Mouse (Mus musculus) kidney, postnatal 0 days (tissue): ENCODE results near the gene Yap1. TPM values are rescaled to one million over a fixed set of nuclear protein-coding genes. Genes with fewer than 3 reads are reported as not detected.

Source experiments
- ATAC-seq: fragments of 200-750 bp; cut with Nextera tagmentation; replicated peaks from 2 replicates; pipeline ENCODE4 v1.8.0; 2017; ENCODE audit warnings: low read depth, moderate number of reproducible peaks, moderate TSS enrichment, moderate library complexity; ENCODE audit not compliant: low FRiP score
- DNase-seq: peaks from one replicate; pipeline ENCODE4 v3.0.0-alpha.2; 2016; ENCODE audit warnings: low spot score
- H3K27ac ChIP-seq: fragments of 300-500 bp; sonication (generic); 2 replicates; pipeline ENCODE4 v1.5.1; 2014; ENCODE audit warnings: mild to moderate bottlenecking
- H3K27me3 ChIP-seq: fragments of 300-500 bp; sonication (generic); 2 replicates; pipeline ENCODE4 v1.6.1; 2014; ENCODE audit warnings: low read length, mixed read lengths; ENCODE audit not compliant: insufficient read depth
- H3K36me3 ChIP-seq: fragments of 300-500 bp; sonication (generic); 2 replicates; pipeline ENCODE4 v1.6.1; 2014; ENCODE audit warnings: low read length, mixed read lengths; ENCODE audit not compliant: insufficient read depth
- H3K4me1 ChIP-seq: fragments of 300-500 bp; sonication (generic); replicated peaks from 2 replicates; pipeline ENCODE4 v1.6.1; 2014; ENCODE audit warnings: antibody characterized with exemption, low read length, mixed read lengths; ENCODE audit not compliant: insufficient read depth
- H3K4me2 ChIP-seq: fragments of 300-500 bp; sonication (generic); 2 replicates; pipeline ENCODE4 v1.6.1; 2014; ENCODE audit warnings: mild to moderate bottlenecking, low read length, moderate library complexity, mixed read lengths
- H3K4me3 ChIP-seq: fragments of 300-500 bp; sonication (generic); replicated peaks from 2 replicates; pipeline ENCODE4 v1.5.1; 2014; ENCODE audit warnings: low read depth, low read length
- H3K9ac ChIP-seq: fragments of 300-500 bp; sonication (generic); 2 replicates; pipeline ENCODE4 v1.6.1; 2014; ENCODE audit warnings: low read depth, low read length
- H3K9me3 ChIP-seq: fragments of 300-500 bp; sonication (generic); replicated peaks from 2 replicates; pipeline ENCODE4 v1.6.1; 2016; ENCODE audit warnings: low read length, inconsistent platforms, mixed read lengths
- CTCF ChIP-seq: IDR thresholded peaks from 2 replicates; pipeline ENCODE4 v1.5.1; 2016; ENCODE audit warnings: antibody characterized with exemption, low read depth, mild to moderate bottlenecking, moderate library complexity
- WGBS: fragments of 180-500 bp; shearing (Covaris S2); extraction: QIAGEN DNeasy Blood & Tissue Kit; methylation state at CpG from one replicate; pipeline ENCODE4 v1.1.7; 2014; 5-methylcytosine and 5-hydroxymethylcytosine counted together
- polyA plus RNA-seq: library from polyadenylated mRNA; unstranded; fragments of >200 nt; fragmentation: Nextera tagmentation; extraction: Ambion mirVana; gene quantifications from 2 replicates; pipeline ENCODE4 v1.2.1, GENCODE M21; 2015

The Yap1 gene
- polyA plus RNA-seq, 1 experiment from 2014 or later = 26.5 TPM

- no peaks in the 10 kb centered on the region for H3K27me3 ChIP-seq
- H3K4me2 ChIP-seq = no peak overlapping the region
- no peak overlapping the region for H3K27ac ChIP-seq
- H3K4me1 ChIP-seq = peaks cover 5% of the 10 kb centered on the region; the same call in 1 of the 2 replicates
- 70% methylated on average over 2 of the region's 2 CpGs for WGBS
- no peak overlapping the region for H3K4me3 ChIP-seq
- no peaks in the 10 kb centered on the region for H3K9me3 ChIP-seq
- H3K36me3 ChIP-seq = peaks cover 25% of the 10 kb centered on the region; the same call in 1 of the 2 replicates
- H3K9ac ChIP-seq = no peak overlapping the region
- TF ChIP-seq CTCF = no peak
- DNase-seq = no peak
- no peak for ATAC-seq
Observed at GRCm38 (mm10) chr9:7957407-7957806, 47.0 kb downstream of the Yap1 start.

- no peak for TF ChIP-seq CTCF
- Histone ChIP-seq H3K36me3 (peaks cover 20% of the 10 kb centered on the region; the same call in 1 of the 2 replicates), H3K4me3 (no peak overlapping the region), H3K27me3 (no peaks in the 10 kb centered on the region), H3K9ac (no peak overlapping the region), H3K4me1 (peaks cover 3% of the 10 kb centered on the region; the same call in 1 of the 2 replicates), H3K4me2 (no peak overlapping the region), H3K27ac (no peak overlapping the region), H3K9me3 (no peaks in the 10 kb centered on the region)
- 75% methylated on average over 8 of the region's 8 CpGs for WGBS
- no peak for ATAC-seq
- DNase-seq = no peak
Observed at GRCm38 (mm10) chr9:7956400-7956799, 48.0 kb downstream of the Yap1 start.

- Histone ChIP-seq H3K9ac (no peak overlapping the region), H3K4me3 (no peak overlapping the region), H3K27ac (no peak overlapping the region), H3K27me3 (no peaks in the 10 kb centered on the region), H3K4me1 (no peaks in the 10 kb centered on the region), H3K4me2 (no peak overlapping the region), H3K9me3 (no peaks in the 10 kb centered on the region), H3K36me3 (peaks cover 48% of the 10 kb centered on the region)
- TF ChIP-seq CTCF = no peak
- peak; percentile 77 for DNase-seq
- whole genome bisulfite sequencing = 63% methylated on average over 5 of the region's 5 CpGs
- peak; percentile 88 for ATAC-seq
Observed at GRCm38 (mm10) chr9:7952886-7953285, 51.5 kb downstream of the Yap1 start.

GRCm38 (mm10) chr9:7950211-7950644 is 54.2 kb downstream of the Yap1 start:
- no peak overlapping the region for H3K4me2 ChIP-seq
- H3K36me3 ChIP-seq = peaks cover 51% of the 10 kb centered on the region
- no peaks in the 10 kb centered on the region for H3K9me3 ChIP-seq
- H3K4me3 ChIP-seq = no peak overlapping the region
- no peaks in the 10 kb centered on the region for H3K27me3 ChIP-seq
- 87% methylated on average over 7 of the region's 7 CpGs for WGBS
- no peaks in the 10 kb centered on the region for H3K4me1 ChIP-seq
- no peak for ATAC-seq
- DNase-seq = no peak
- H3K27ac ChIP-seq = no peak overlapping the region
- TF ChIP-seq CTCF = no peak
- H3K9ac ChIP-seq = no peak overlapping the region

GRCm38 (mm10) chr9:7947946-7948345 is 56.5 kb downstream of the Yap1 start:
- Histone ChIP-seq H3K27me3 (no peaks in the 10 kb centered on the region), H3K36me3 (peaks cover 42% of the 10 kb centered on the region), H3K27ac (no peak overlapping the region), H3K9ac (no peak overlapping the region), H3K4me1 (no peaks in the 10 kb centered on the region), H3K4me3 (no peak overlapping the region), H3K4me2 (no peak overlapping the region), H3K9me3 (no peaks in the 10 kb centered on the region)
- TF ChIP-seq CTCF = no peak
- ATAC-seq = no peak
- no peak for DNase-seq
- 83% methylated on average over 4 of the region's 4 CpGs for WGBS

- no peak overlapping the region for H3K27ac ChIP-seq
- no peak for ATAC-seq
- H3K36me3 ChIP-seq = peaks cover 25% of the 10 kb centered on the region
Observed at GRCm38 (mm10) chr9:7943796-7944462, 60.5 kb downstream of the Yap1 start.

GRCm38 (mm10) chr9:7942701-7943100 is 61.7 kb downstream of the Yap1 start:
- no peak for TF ChIP-seq CTCF
- H3K36me3 ChIP-seq = peaks cover 21% of the 10 kb centered on the region
- ATAC-seq (no peak), DNase-seq (no peak)
- H3K9ac ChIP-seq = no peak overlapping the region
- H3K4me1 ChIP-seq = no peaks in the 10 kb centered on the region
- no peak overlapping the region for H3K27ac ChIP-seq
- H3K9me3 ChIP-seq = no peaks in the 10 kb centered on the region
- WGBS = 83% methylated on average over 8 of the region's 8 CpGs
- H3K27me3 ChIP-seq = no peaks in the 10 kb centered on the region
- H3K4me2 ChIP-seq = no peak overlapping the region
- no peak overlapping the region for H3K4me3 ChIP-seq

More at GRCm38 (mm10) chr9:7943796-7944462, 60.5 kb downstream of the Yap1 start:
- no peaks in the 10 kb centered on the region for H3K9me3 ChIP-seq
- no peak overlapping the region for H3K4me2 ChIP-seq
- no peak for TF ChIP-seq CTCF
- H3K4me3 ChIP-seq = no peak overlapping the region
- no peaks in the 10 kb centered on the region for H3K27me3 ChIP-seq
- H3K9ac ChIP-seq = no peak overlapping the region
- no peaks in the 10 kb centered on the region for H3K4me1 ChIP-seq
- DNase-seq = peak; percentile 56
- 67% methylated on average over 7 of the region's 7 CpGs for WGBS
